Mouse (Mus musculus) embryonic facial prominence, embryonic 12.5 days (tissue): ENCODE data around the gene Gm37240. TPM values are rescaled to one million over a fixed set of nuclear protein-coding genes. Genes with fewer than 3 reads are reported as not detected.

ENCODE experiments used
- ATAC-seq: fragments of 200-750 bp; cut with Nextera tagmentation; 2 replicates; pipeline ENCODE4 v1.8.0; 2017; ENCODE audit not compliant: insufficient number of reproducible peaks, insufficient read depth, low FRiP score, low TSS enrichment
- H3K27ac ChIP-seq: fragments of 300-500 bp; sonication (generic); 2 replicates; pipeline ENCODE4 v1.5.1; 2016; ENCODE audit warnings: mild to moderate bottlenecking
- H3K27me3 ChIP-seq: fragments of 300-500 bp; sonication (generic); 2 replicates; pipeline ENCODE4 v1.6.1; 2016; ENCODE audit warnings: mild to moderate bottlenecking, moderate library complexity
- H3K36me3 ChIP-seq: fragments of 300-500 bp; sonication (generic); 2 replicates; pipeline ENCODE4 v1.6.1; 2016; ENCODE audit warnings: mild to moderate bottlenecking
- H3K4me1 ChIP-seq: fragments of 300-500 bp; sonication (generic); 2 replicates; pipeline ENCODE4 v1.6.1; 2016
- H3K4me2 ChIP-seq: fragments of 300-500 bp; sonication (generic); replicated peaks from 2 replicates; pipeline ENCODE4 v1.6.1; 2016; ENCODE audit warnings: mild to moderate bottlenecking, moderate library complexity
- H3K4me3 ChIP-seq: fragments of 300-500 bp; sonication (generic); 2 replicates; pipeline ENCODE4 v1.5.1; 2016; ENCODE audit warnings: mild to moderate bottlenecking
- H3K9ac ChIP-seq: fragments of 300-500 bp; sonication (generic); 2 replicates; pipeline ENCODE4 v1.6.1; 2016; ENCODE audit warnings: mild to moderate bottlenecking, moderate library complexity
- H3K9me3 ChIP-seq: fragments of 300-500 bp; sonication (generic); 2 replicates; pipeline ENCODE4 v1.6.1; 2016; ENCODE audit warnings: mild to moderate bottlenecking, moderate library complexity
- WGBS: fragments of 180-500 bp; shearing (Covaris S2); methylation state at CpG from one replicate; pipeline ENCODE4 v1.1.7; 2016; 5-methylcytosine and 5-hydroxymethylcytosine counted together
- microRNA counts: library from miRNA; unstranded; fragments of <30 nt; microRNA quantifications from one replicate; lab custom pipeline; 2017
- microRNA-seq: library from miRNA; unstranded; fragments of <30 nt; microRNA quantifications from one replicate; pipeline ENCODE4, GENCODE M21; 2017
- polyA plus RNA-seq: library from polyadenylated mRNA; unstranded; fragments of >200 nt; fragmentation: Nextera tagmentation; extraction: Ambion mirVana; gene quantifications from 2 replicates; pipeline ENCODE4 v1.2.1, GENCODE M21; 2016

Gm37240 gene
- polyA plus RNA-seq, 1 experiment from 2014 or later: 4.0 TPM

GRCm38 (mm10) chr3:84455733-84456417 lies 1431.4 kb downstream of the Gm37240 start:
- 64% methylated on average over 12 of the region's 12 CpGs for WGBS
- H3K4me1 ChIP-seq: peaks cover 15% of the 10 kb centered on the region

GRCm38 (mm10) chr3:84450651-84451050 lies 1436.7 kb downstream of the Gm37240 start:
- H3K4me1 ChIP-seq: peaks cover 6% of the 10 kb centered on the region; the same call in 1 of the 2 replicates
- no peak overlapping the region for H3K4me3 ChIP-seq
- no peaks in the 10 kb centered on the region for H3K36me3 ChIP-seq
- no peak for ATAC-seq
- H3K9me3 ChIP-seq: no peaks in the 10 kb centered on the region
- no peaks in the 10 kb centered on the region for H3K27me3 ChIP-seq
- H3K27ac ChIP-seq: no peak overlapping the region
- WGBS: 63% methylated on average over 3 of the region's 3 CpGs
- no peak overlapping the region for H3K9ac ChIP-seq
- H3K4me2 ChIP-seq: no peak overlapping the region

More at GRCm38 (mm10) chr3:84455733-84456417, 1431.4 kb downstream of the Gm37240 start:
- no peak overlapping the region for H3K4me2 ChIP-seq
- no peak overlapping the region for H3K27ac ChIP-seq
- no peaks in the 10 kb centered on the region for H3K9me3 ChIP-seq
- H3K9ac ChIP-seq: no peak overlapping the region
- H3K36me3 ChIP-seq: no peaks in the 10 kb centered on the region
- no peak overlapping the region for H3K4me3 ChIP-seq
- H3K27me3 ChIP-seq: no peaks in the 10 kb centered on the region
- no peak for ATAC-seq

- H3K9me3 ChIP-seq: no peaks in the 10 kb centered on the region
Observed at GRCm38 (mm10) chr3:84449015-84449414, 1438.3 kb downstream of the Gm37240 start.

GRCm38 (mm10) chr3:84447803-84448202 lies 1439.5 kb downstream of the Gm37240 start:
- Histone ChIP-seq H3K36me3 (no peaks in the 10 kb centered on the region), H3K4me2 (no peak overlapping the region), H3K4me3 (no peak overlapping the region), H3K9me3 (no peaks in the 10 kb centered on the region), H3K9ac (no peak overlapping the region), H3K27me3 (no peaks in the 10 kb centered on the region; the same call in 1 of the 2 replicates), H3K27ac (0 out of 2 replicates have a peak overlapping the region, but pooled peaks have one; percentile 6), H3K4me1 (peaks cover 6% of the 10 kb centered on the region; the same call in 1 of the 2 replicates)
- ATAC-seq: no peak
- WGBS: 57% methylated on average over 5 of the region's 5 CpGs

More at GRCm38 (mm10) chr3:84449015-84449414, 1438.3 kb downstream of the Gm37240 start:
- Histone ChIP-seq H3K36me3 (no peaks in the 10 kb centered on the region), H3K4me1 (peaks cover 6% of the 10 kb centered on the region; the same call in 1 of the 2 replicates), H3K9ac (no peak overlapping the region), H3K4me3 (no peak overlapping the region), H3K4me2 (no peak overlapping the region), H3K27ac (no peak overlapping the region), H3K27me3 (no peaks in the 10 kb centered on the region; the same call in 1 of the 2 replicates)
- 75% methylated on average over 9 of the region's 9 CpGs for WGBS
- no peak for ATAC-seq

MicroRNAs encoded within 50 kb of the gene (microRNA counts, 519-probe panel; counts per million panel counts)
- microRNA mmu-miR-466k (lab: Ali Mortazavi, UCI): 460 counts per million, percentile 65 among the panel's probes with 10 or more counts

Small RNA genes lying within 50 kb of the gene (microRNA-seq; reads per million reads assigned to microRNA genes)
- not detected for gene Mir466k

Other genes starting within 250 kb of the Gm37240 start
- 2.3 and 2.6 TPM in 2 replicates for gene Fam160a1, start 70.2 kb downstream of the Gm37240 start, polyA plus RNA-seq
- 1.3 TPM in 2 replicates for gene Glt28d2, start within 50 bp of the Gm37240 start, polyA plus RNA-seq
- gene Sh3d19, start 83.6 kb upstream of the Gm37240 start, polyA plus RNA-seq: 24.5 and 24.9 TPM in 2 replicates
- not detected in 2 replicates for gene Prss48, start 115.0 kb upstream of the Gm37240 start, polyA plus RNA-seq